Mouse (Mus musculus): ENCODE measurements around the gene Lap3. TPM values are rescaled to one million over a fixed set of nuclear protein-coding genes. Genes with fewer than 3 reads are reported as not detected.

Lap3 gene
- polyA plus RNA-seq, 1 experiment from 2014 or later = 62.5 TPM

GRCm38 (mm10) chr5:45474758-45475157 lies 18.4 kb upstream of the Lap3 start:
- Histone ChIP-seq H3K4me1 (replicated peaks) (0 out of 2 replicates have a peak, but pooled peaks cover 8% of the 10 kb centered on the region), H3K27ac (no peak overlapping the region), H3K9ac (no peak overlapping the region), H3K36me3 (no peaks in the 10 kb centered on the region), H3K9me3 (replicated peaks) (no peaks in the 10 kb centered on the region), H3K4me3 (no peak overlapping the region), H3K4me2 (no peak overlapping the region), H3K27me3 (0 out of 2 replicates have a peak, but pooled peaks cover 4% of the 10 kb centered on the region)
- WGBS = 67% methylated on average over 3 of the region's 4 CpGs
- no peak for ATAC-seq (replicated peaks; ENCODE audit: insufficient number of reproducible peaks, insufficient read depth, low FRiP score, low read depth)

GRCm38 (mm10) chr5:45475771-45476170 lies 17.4 kb upstream of the Lap3 start:
- 0 out of 2 replicates have a peak, but pooled peaks cover 7% of the 10 kb centered on the region for H3K27me3 ChIP-seq
- H3K27ac ChIP-seq = no peak overlapping the region
- no peak overlapping the region for H3K4me2 ChIP-seq
- H3K36me3 ChIP-seq = no peaks in the 10 kb centered on the region
- no peak for ATAC-seq (replicated peaks; ENCODE audit: insufficient number of reproducible peaks, insufficient read depth, low FRiP score, low read depth)
- no peaks in the 10 kb centered on the region for H3K9me3 ChIP-seq (replicated peaks)
- H3K4me3 ChIP-seq = no peak overlapping the region
- WGBS = 73% methylated on average over 5 of the region's 5 CpGs
- H3K9ac ChIP-seq = no peak overlapping the region
- 0 out of 2 replicates have a peak, but pooled peaks cover 8% of the 10 kb centered on the region for H3K4me1 ChIP-seq (replicated peaks)

GRCm38 (mm10) chr5:45476288-45476687 lies 16.9 kb upstream of the Lap3 start:
- H3K4me3 ChIP-seq = no peak overlapping the region
- H3K4me1 ChIP-seq (replicated peaks) = 0 out of 2 replicates have a peak, but pooled peaks cover 8% of the 10 kb centered on the region
- no peak overlapping the region for H3K4me2 ChIP-seq
- no peak overlapping the region for H3K9ac ChIP-seq
- no peak for ATAC-seq (replicated peaks; ENCODE audit: insufficient number of reproducible peaks, insufficient read depth, low FRiP score, low read depth)
- no peaks in the 10 kb centered on the region for H3K9me3 ChIP-seq (replicated peaks)
- H3K27me3 ChIP-seq = 0 out of 2 replicates have a peak, but pooled peaks cover 6% of the 10 kb centered on the region
- WGBS = 24% methylated on average over 6 of the region's 6 CpGs
- H3K27ac ChIP-seq = no peak overlapping the region
- H3K36me3 ChIP-seq = no peaks in the 10 kb centered on the region

GRCm38 (mm10) chr5:45477601-45478000 lies 15.6 kb upstream of the Lap3 start:
- WGBS = 70% methylated on average over 7 of the region's 7 CpGs
- Histone ChIP-seq H3K4me3 (no peak overlapping the region), H3K27ac (no peak overlapping the region), H3K27me3 (0 out of 2 replicates have a peak, but pooled peaks cover 6% of the 10 kb centered on the region), H3K36me3 (no peaks in the 10 kb centered on the region), H3K9me3 (replicated peaks) (no peaks in the 10 kb centered on the region), H3K4me2 (no peak overlapping the region), H3K4me1 (replicated peaks) (0 out of 2 replicates have a peak, but pooled peaks cover 8% of the 10 kb centered on the region), H3K9ac (no peak overlapping the region)
- ATAC-seq (replicated peaks; ENCODE audit: insufficient number of reproducible peaks, insufficient read depth, low FRiP score, low read depth) = no peak

- Histone ChIP-seq H3K4me1 (replicated peaks) (0 out of 2 replicates have a peak, but pooled peaks cover 3% of the 10 kb centered on the region), H3K27me3 (0 out of 2 replicates have a peak, but pooled peaks cover 6% of the 10 kb centered on the region), H3K4me2 (no peak overlapping the region), H3K36me3 (no peaks in the 10 kb centered on the region), H3K9ac (no peak overlapping the region), H3K4me3 (no peak overlapping the region), H3K27ac (no peak overlapping the region), H3K9me3 (replicated peaks) (no peaks in the 10 kb centered on the region)
- no peak for ATAC-seq (replicated peaks; ENCODE audit: insufficient number of reproducible peaks, insufficient read depth, low FRiP score, low read depth)
- 76% methylated on average over 1 of the region's 1 CpGs for WGBS
These were observed 13.1 kb upstream of the Lap3 start for GRCm38 (mm10) chr5:45480066-45480465.

GRCm38 (mm10) chr5:45481125-45481524 lies 12.0 kb upstream of the Lap3 start:
- Histone ChIP-seq H3K27ac (no peak overlapping the region), H3K36me3 (no peaks in the 10 kb centered on the region), H3K4me1 (replicated peaks) (0 out of 2 replicates have a peak, but pooled peaks cover 3% of the 10 kb centered on the region), H3K27me3 (0 out of 2 replicates have a peak, but pooled peaks cover 6% of the 10 kb centered on the region), H3K9ac (no peak overlapping the region), H3K4me2 (no peak overlapping the region), H3K9me3 (replicated peaks) (no peaks in the 10 kb centered on the region), H3K4me3 (no peak overlapping the region)
- WGBS = 84% methylated on average over 2 of the region's 2 CpGs
- no peak for ATAC-seq (replicated peaks; ENCODE audit: insufficient number of reproducible peaks, insufficient read depth, low FRiP score, low read depth)

- ATAC-seq (replicated peaks; ENCODE audit: insufficient number of reproducible peaks, insufficient read depth, low FRiP score, low read depth) = no peak
- Histone ChIP-seq H3K9me3 (replicated peaks) (no peaks in the 10 kb centered on the region), H3K27ac (no peak overlapping the region), H3K4me3 (no peak overlapping the region), H3K27me3 (0 out of 2 replicates have a peak, but pooled peaks cover 6% of the 10 kb centered on the region), H3K9ac (no peak overlapping the region), H3K4me2 (no peak overlapping the region), H3K36me3 (no peaks in the 10 kb centered on the region), H3K4me1 (replicated peaks) (no peaks in the 10 kb centered on the region)
- WGBS = 54% methylated on average over 3 of the region's 3 CpGs
These were observed 10.6 kb upstream of the Lap3 start for GRCm38 (mm10) chr5:45482607-45483006.

- H3K4me1 ChIP-seq (replicated peaks) = no peaks in the 10 kb centered on the region
- no peaks in the 10 kb centered on the region for H3K9me3 ChIP-seq (replicated peaks)
- no peaks in the 10 kb centered on the region for H3K36me3 ChIP-seq
- no peak overlapping the region for H3K9ac ChIP-seq
- no peak overlapping the region for H3K4me2 ChIP-seq
- 0 out of 2 replicates have a peak, but pooled peaks cover 6% of the 10 kb centered on the region for H3K27me3 ChIP-seq
- H3K27ac ChIP-seq = no peak overlapping the region
- ATAC-seq (replicated peaks; ENCODE audit: insufficient number of reproducible peaks, insufficient read depth, low FRiP score, low read depth) = no peak
- H3K4me3 ChIP-seq = no peak overlapping the region
- 71% methylated on average over 1 of the region's 1 CpGs for WGBS
These were observed 9.5 kb upstream of the Lap3 start for GRCm38 (mm10) chr5:45483654-45484053.

- Histone ChIP-seq H3K4me1 (replicated peaks) (peaks cover 14% of the 10 kb centered on the region), H3K36me3 (peaks cover 2% of the 10 kb centered on the region; the same call in 1 of the 2 replicates), H3K4me2 (no peak overlapping the region), H3K9ac (no peak overlapping the region), H3K27ac (no peak overlapping the region), H3K9me3 (replicated peaks) (no peaks in the 10 kb centered on the region), H3K27me3 (peaks cover 9% of the 10 kb centered on the region; the same call in 1 of the 2 replicates), H3K4me3 (no peak overlapping the region)
- 66% methylated on average over 4 of the region's 4 CpGs for WGBS
- ATAC-seq (replicated peaks; ENCODE audit: insufficient number of reproducible peaks, insufficient read depth, low FRiP score, low read depth) = no peak
These were observed 1.4 kb upstream of the Lap3 start for GRCm38 (mm10) chr5:45491776-45492175.

GRCm38 (mm10) chr5:45494093-45494755 lies 1.1 kb downstream of the Lap3 start:
- H3K4me3 ChIP-seq = peak overlapping the region; percentile 89

GRCm38 (mm10) chr5:45495429-45495975 lies 2.3 kb downstream of the Lap3 start:
- no peak for ATAC-seq (replicated peaks; ENCODE audit: insufficient number of reproducible peaks, insufficient read depth, low FRiP score, low read depth)
- peaks cover 15% of the 10 kb centered on the region; the same call in 1 of the 2 replicates for H3K36me3 ChIP-seq
- peaks cover 9% of the 10 kb centered on the region; the same call in 1 of the 2 replicates for H3K27me3 ChIP-seq
- H3K4me1 ChIP-seq (replicated peaks) = peaks cover 14% of the 10 kb centered on the region
- no peak overlapping the region for H3K4me2 ChIP-seq
- WGBS = 93% methylated on average over 3 of the region's 3 CpGs
- no peak overlapping the region for H3K27ac ChIP-seq
- H3K9ac ChIP-seq = no peak overlapping the region
- no peak overlapping the region for H3K4me3 ChIP-seq
- H3K9me3 ChIP-seq (replicated peaks) = no peaks in the 10 kb centered on the region

More at GRCm38 (mm10) chr5:45494093-45494755, 1.1 kb downstream of the Lap3 start:
- H3K4me1 ChIP-seq (replicated peaks) = peaks cover 14% of the 10 kb centered on the region
- H3K4me2 ChIP-seq = peak overlapping the region; percentile 88
- peak overlapping the region; percentile 81 for H3K9ac ChIP-seq
- peaks cover 10% of the 10 kb centered on the region; the same call in 1 of the 2 replicates for H3K36me3 ChIP-seq
- H3K27me3 ChIP-seq = peaks cover 9% of the 10 kb centered on the region; the same call in 1 of the 2 replicates
- no peaks in the 10 kb centered on the region for H3K9me3 ChIP-seq (replicated peaks)
- peak overlapping the region; percentile 84; the same call in 1 of the 2 replicates for H3K27ac ChIP-seq
- WGBS = 55% methylated on average over 9 of the region's 9 CpGs
- no peak for ATAC-seq (replicated peaks; ENCODE audit: insufficient number of reproducible peaks, insufficient read depth, low FRiP score, low read depth)

Measured in heart, embryonic 15.5 days (tissue).